Mouse (Mus musculus) embryo, embryonic 9.5 days (tissue): ENCODE results near the gene Irgq.

ENCODE experiments used
- DNase-seq: peaks from one replicate; pipeline ENCODE4 v3.0.0-alpha.2; 2017; ENCODE audit errors: extremely low spot score

The Irgq gene

DNA sequence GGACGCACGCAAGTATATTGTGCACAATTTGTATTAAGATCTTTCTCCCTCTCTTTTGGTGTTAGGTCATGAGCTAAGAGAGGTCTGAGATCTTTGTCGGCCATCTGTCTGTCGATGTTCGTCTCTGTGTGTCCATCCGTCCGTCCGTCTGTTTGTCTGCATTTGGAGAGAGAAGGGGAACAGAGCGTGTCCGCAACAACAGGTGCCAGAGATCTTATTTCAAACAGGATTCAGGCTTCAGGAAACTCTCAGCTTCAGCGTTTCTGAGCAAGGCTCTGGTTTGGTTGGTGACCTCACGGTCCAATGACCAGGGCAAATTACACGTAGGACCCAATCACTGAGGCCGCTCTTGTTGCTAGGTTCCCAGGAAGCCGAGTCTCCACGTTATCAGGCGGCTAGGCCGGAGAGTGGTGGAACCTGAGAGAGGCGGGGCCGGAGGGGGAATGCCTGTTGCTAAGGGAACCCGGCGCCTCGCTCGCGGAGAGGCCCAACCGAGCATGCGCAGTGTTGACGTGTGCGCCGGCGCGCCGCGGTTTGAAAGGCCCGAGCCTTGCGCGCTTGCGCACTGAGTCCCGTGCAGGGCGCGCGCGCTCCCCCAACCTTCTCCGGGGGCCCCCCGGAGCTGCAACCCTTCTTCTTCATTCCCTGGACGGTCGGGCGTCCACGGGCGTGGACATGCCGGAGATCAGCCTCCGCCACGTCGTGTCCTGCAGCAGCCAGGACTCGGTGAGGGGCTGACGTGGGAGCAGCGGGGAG, 16.3 kb downstream of the Irgq start:
- DNase-seq, result peak; percentile 99

DNA sequence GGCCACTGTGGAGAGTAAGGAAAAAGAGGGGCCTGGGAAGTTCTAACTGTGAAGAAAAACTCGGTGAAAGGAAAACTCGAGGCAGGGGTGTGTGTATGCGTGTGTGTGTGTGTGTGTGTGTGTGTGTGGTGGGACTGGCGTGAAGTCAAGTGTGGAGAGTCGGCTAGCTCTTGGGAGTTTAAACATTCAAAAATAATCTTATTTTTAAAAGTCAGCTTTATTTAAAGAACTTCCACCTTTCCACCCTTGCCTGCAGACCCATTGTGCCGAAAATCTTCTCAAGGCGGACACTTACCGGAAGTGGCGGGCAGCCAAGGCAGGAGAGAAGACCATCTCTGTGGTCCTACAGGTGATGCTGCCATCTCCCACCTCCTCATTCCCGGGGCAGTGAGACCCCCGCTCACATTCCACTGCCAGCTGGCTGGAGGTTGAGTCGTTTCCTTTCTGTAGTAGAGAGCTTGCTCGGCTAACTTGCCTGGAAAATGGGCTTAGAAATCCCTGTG, 17.1 kb downstream of the Irgq start:
- DNase-seq, result no peak

DNA sequence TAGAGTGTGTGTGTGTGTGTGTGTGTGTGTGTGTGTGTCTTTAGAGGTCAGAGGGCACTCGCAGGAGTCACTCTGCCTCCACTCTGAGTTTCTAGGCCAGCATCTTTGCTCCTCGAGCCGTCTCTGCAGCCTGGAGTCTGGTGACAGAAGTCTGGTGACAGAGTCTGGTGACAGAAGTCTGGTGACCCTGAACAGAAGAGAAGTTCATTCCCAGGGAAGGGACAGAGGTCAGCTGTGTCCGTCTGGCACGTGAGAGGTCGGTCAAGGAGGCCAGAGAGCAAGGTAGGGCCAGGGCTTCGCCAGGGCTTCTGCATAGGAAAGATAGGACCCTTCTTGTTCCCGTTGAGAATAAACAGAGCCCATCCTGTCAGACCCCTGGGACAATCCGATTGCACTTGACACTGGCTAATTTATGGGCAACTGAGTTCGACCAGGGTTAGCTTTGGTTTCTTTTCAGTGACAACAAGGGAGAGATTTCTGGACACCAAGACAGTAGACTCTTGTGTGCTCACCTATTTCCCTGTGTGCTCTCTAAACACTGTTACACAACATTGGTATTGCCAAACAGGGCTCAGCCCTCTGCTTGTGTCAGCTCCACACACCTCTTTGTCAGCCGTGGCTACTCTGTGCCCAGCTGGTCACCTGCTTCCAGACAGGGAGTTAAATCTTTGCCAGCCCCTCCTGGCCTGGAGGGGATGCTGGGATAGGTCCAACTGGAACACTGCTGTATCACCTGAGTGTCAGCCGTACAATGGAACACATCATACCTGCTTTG, 21.7 kb downstream of the Irgq start:
- no peak for DNase-seq

DNA sequence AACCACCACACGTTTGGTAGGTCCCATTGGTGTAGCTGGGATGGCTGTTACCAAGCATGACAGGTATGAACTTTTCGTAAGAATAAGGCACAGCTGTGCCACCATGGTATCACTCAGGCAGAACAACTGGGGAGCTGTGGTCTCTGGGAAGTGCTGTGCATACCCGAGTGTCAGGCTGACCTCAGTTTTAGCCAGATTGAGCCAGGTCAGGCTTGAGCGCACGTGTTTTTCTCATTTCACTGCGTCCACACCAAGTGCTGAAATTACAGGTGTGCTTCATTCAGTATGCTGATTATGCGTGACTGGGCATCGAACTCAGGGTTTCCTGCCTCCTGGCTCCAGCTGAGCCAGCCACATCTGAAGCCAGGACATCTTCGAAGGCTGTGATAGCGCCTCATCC, 25.3 kb downstream of the Irgq start:
- DNase-seq, result no peak

DNA sequence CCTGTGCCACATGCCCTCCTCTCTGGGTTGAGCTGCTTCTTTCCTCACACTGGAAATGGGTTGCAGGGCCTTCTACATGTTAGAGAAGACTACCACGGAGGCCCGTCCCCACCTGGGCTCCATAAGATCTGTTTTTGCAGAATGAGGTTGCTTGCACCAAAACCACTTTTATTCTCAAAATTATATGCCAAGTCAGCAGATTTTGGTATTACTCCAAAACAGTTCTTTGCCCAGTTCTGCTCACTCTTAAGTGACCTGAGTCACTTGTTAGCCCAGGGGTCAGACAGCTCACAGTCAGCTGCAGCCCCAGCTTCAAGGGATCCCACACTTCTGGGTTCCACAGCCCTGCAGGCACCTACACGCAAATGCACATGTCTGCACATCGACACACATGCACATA, 31.0 kb downstream of the Irgq start:
- no peak for DNase-seq

DNA sequence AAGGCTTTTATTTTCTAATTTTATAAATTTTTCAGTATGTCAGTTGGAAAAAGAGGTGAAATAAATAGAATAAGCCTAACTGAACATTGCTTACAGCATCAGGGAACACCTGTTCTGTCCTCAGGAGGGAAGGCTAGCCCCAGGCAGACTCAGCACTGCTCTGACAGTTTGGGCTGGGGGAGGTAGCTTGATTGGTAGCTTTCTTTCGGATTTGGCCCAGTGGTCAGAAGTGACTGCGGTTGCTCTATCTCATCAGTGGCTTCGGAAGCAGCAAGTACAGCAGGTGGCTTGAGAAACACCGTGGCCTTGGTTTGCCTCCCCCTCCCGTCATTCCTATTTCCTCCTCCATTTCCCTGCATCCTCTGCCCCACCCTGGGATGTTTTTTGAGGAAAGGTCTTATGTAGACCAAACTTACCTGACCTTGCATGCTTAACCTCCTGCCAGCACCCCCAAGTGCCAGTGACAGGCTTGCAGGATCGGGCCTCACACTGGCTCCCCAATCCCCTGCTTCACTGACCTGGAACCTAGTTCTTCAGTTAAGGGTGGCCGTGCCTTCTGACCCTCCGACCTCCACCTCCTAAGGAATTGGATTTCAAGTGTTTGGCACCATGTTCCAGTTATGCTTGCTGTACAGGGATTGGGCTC, 32.8 kb downstream of the Irgq start:
- DNase-seq, result no peak

DNA sequence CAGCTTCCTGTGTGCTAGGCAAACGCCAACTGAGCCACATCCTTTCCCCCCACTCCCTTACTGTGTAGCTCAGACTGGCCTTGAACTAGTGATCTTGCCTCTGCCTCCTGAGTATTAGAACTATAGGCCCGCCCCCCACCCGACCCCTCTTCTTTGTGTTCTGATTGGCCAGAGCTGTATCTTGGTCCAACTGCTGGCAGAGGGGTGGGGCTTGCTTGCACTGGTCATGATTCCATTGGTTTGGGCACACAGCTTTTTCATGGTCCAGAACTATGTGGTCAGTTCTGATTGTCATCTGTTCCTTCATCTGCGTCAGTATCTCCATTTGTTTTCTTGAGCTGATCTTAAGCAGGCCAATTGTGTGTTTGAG, 33.3 kb downstream of the Irgq start:
- DNase-seq, result no peak

DNA sequence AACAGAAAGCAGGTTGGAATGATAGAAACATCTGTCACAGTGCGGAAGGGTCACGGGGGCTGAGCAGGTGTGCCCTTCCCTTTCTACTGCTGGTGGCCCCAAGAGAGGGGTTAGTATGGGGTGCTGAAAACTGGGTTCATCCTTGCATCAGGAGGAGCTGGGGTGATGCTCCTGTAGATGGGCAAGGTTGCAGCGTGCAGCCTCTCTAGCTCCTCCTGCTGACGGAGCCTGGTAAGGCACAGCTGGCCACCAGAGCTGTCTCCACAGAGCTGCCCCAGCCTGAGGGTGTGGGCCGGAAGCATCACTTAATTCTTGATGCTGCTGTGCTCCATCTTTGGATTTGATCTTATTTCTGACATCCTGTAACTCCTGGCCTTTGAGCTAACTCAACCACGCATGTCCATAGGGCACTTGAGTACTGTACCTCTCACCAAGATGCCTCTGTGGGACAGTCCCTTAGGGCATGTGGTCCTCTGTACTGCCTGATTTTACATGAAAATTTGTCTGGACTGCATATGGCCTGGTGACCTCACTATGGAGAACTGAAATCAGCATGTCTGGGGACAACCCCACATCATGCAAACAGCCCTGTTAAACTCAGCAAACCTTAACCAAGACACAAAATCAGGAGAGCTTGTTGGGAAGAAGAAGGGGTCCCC, 34.2 kb downstream of the Irgq start:
- DNase-seq, result peak; percentile 58

DNA sequence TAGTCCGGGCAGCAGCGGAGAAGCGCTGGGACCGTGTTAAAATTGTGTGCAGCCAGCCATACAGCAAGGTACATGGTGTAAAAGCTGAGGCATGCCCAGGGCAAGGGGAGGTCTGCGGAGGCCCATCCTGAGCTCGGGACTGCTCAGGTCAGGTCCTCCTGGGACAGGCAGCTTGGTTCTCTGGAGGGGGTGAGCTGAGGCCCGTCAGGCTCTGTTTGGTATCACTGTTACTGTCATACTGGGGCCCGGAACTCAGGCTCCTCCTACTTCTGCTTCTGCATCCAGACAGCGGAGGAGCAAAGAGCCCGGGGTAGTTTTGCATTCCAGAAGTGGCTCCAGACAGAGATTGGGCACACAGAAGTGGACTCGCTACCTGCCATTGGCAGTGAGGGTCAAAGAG, 35.1 kb downstream of the Irgq start:
- DNase-seq, result no peak

DNA sequence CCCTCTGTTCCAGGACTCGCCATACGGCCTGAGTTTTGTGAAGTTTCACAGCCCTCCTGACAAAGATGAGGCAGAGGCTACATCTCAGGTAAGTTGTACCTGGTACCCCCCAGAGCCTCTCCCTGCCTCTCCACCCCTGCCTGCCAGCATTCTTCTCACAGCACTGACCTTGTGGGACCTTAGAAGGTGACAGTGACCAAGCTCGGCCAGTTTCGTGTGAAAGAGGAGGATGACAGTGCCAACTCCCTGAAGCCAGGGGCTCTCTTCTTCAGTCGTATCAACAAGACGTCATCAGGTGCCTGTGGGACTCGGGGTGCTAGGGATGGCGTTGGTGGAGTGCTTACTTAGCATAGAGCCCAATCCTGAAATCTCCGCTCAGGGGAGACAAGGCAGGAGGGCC, 35.7 kb downstream of the Irgq start:
- DNase-seq, result no peak

DNA sequence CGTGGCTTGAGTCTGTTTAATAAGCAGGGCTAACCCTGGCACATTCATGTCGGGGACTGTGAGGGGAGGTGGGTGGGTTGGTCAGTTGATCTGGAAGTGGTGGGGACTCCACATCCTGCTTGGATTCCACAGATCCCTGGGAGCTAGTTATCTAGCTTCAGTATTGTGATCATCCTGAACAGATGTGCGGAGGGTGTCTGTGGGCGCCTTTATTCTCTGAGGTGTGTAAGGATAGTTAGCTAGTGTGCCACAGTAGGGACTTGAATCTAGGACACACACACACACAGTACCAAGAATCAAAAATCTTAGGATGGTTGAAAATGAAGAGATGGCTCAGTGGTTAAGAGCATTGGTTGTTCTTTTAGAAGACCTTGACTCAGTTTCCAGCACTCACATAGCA, 38.0 kb downstream of the Irgq start:
- DNase-seq, result no peak

DNA sequence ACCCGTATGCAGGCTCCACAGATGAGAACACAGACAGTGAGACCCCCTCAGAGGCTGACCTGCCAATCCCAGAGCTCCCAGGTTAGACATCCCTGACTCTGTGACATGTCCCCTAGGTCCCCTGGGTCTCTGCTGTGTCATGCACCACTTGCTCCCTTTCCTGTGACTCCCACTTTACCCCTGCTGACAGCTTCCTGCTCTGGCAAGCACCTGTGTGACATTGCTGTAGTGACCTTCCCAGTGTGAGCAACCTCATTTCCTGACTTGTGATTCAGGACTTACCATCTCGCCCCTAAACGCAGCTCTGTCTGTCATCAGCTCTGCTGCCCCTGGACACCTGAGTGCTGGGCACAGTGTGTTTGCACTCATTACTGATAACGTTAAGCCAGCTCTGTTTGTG, 40.6 kb downstream of the Irgq start:
- DNase-seq, result no peak

DNA sequence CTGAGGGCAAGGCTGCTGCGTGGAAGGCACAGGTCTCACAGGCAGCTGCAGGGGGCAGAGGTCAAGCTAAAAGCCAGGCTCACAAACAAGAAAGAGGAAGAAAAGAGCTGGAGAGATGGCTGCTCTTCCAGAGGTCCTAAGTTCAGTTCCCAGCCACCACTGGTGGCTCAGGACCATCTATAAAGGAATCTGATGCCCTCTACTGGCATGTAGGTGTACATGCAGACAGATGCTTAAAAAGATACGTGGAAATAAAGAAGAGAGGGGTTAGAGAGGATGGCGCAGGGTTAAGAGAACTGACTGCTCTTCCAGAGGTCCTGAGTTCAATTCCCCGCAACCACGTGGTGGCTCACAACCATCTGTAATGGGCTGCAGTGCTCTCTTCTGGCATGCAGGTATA, 42.0 kb downstream of the Irgq start:
- DNase-seq, result no peak

DNA sequence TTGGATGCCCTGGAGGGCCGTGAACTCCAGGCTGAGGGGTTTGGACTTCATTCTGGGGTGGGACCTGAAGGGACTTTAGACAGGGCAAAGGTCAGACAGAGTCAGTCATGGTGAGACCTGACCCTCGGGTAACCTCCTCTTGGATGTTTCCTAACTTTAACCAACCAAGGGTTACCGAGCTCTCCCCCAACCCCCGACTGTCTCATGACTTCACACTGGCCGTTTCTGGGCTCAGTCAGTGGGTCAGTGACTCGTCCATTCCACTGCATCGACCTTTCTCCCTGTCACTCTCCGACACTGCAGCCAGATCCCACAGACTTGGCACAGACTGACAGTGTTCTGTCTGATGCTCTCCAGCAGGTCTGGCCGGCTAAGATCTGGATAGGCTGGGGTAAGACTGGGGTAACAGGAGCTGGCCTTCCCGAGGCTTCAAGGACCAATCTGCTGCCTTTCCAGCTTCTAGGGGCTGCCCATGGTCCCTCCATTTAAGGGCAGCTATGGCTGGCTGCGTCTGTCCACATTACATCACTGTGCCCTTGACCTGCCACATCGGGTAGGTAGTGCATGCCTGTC, 43.8 kb downstream of the Irgq start:
- no peak for DNase-seq

DNA sequence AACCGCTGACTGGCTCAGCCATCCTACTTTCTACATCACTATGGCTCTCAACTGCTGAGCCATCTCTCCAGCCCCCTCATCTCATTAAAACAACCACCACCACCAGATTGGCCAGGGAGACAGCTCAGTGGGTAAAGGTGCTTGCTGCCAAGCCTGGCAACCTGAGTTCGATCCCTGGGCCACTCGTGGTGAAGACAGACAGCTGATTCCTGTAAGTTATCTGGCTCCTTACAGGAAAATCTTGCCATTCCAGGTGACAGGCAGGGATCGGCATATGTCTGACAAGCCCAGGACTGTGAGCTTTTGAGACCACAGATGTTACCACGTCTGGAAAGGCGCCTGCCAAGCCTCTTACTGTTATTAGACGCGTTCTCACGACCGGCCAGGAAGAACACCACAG, 47.3 kb downstream of the Irgq start:
- no peak for DNase-seq

DNA sequence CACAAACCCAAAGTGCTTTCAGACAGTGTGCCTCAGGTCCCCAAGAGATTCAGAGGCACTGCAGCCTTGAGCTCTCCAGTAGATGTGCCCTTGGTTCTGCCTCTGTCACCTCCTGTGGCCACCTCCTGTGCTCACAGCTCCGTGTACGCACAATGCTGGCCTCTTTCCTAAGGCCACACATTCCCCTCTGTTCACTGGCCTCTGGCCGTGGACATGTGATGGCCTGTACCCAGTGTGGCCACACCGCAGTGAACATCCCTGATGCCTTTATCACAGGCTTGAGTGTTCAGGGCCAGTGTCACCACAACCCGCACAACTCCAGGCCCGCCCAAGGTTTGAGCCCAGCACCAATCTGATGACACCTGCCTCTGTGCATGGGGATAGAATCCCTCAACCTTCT, 54.4 kb downstream of the Irgq start:
- no peak for DNase-seq

DNA sequence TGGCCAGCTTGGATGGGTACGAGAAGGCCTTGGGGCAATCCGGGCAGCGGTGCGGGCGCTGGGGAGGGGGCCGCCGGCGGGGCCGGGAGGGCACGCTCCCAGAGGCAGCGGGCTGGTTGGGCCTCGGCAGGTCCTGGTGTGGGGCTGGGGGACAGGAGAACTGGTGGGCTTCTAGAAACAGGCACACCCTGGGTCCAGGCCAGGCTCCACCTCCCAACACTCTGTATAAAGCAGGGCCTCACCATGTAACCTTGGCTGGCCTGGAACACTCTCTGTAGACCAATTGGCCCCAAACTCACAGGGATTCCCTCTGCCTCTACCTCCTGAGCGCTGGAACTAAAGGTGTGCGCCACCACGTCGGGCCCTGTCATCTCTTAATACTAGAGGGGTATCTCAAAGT, 55.5 kb downstream of the Irgq start:
- DNase-seq, result no peak

DNA sequence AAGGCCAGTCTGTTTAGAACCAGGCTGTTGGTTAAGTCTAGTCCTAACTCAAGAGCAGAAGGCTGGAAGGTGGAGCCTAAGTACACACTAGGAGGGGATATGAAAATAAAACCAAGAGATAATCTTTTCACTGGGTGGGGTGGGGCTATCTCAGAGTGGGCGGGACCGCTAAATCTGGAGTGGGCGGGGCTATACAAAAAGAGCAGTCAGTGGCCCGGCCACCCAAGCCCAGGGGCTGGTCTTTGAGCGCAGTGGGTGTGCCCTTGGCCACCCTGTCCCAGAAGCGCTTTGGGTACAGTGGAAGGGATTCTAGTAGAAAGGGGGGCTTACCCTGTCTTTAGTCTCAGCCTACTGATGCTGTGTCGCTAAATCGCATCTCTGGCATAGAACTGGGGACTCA, 56.3 kb downstream of the Irgq start:
- DNase-seq, result no peak

DNA sequence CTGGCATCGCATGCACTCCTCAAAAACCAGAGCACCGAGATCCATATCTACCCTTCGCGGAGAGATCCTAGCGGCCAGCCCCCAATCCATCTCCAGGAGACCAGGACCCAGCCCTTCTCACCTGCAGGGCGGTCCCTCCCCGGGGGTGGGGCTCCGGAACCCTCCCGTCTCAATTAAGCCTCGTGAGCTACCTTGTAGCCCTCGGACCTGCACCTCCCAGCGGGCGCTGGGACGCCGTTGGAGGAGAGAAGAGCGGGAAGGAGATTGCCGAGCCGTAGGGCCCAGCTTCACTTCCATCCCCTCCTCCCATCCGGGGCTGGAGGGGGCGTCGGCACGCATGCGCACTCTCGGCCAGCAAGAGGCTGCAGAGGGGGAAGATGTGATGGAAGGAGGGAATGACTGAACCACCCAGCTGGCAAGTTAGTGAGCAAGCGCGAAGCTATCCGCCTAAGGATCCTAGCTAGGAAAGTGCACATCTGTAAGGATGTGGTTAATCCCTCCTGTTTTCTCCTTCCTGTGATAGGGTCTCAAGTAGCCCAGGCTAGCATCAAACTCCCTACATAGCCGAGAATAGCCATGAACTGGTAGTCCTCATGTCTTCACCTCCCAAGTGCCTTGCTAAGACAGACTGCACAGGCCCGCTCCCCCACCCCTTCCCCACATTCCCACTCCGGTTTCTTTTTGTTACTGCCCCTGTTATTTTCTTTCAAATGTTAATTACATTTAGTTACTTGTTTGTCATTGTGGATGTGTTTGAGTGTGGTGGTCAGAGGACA, 57.0 kb downstream of the Irgq start, which contains the start of the genes Ethe1 and Zfp575:
Gene Ethe1 (plus strand): TSS at position 214 of the 776 bp plus-strand sequence.
Gene Zfp575 (minus strand): TSS at position 312 of the 776 bp plus-strand sequence.
- peak; percentile 83 for DNase-seq
